Mouse (Mus musculus): ENCODE measurements at regions not wholly inside any gene's neighbourhood (a gene's known extent, or its start where the extent isn't known, plus 50 kb on each side); places are given as distances from the start of the nearest gene placed in this dataset.
A peak's percentile ranks its signal among the peaks of the same experiment; 100 is the strongest.

- DNase-seq: peak; percentile 42
Observed at GRCm38 (mm10) chr3:104586342-104587175, 51.9 kb upstream of the Slc16a1 start.

- DNase-seq: no peak
Observed at GRCm38 (mm10) chr3:104585303-104585702, 53.2 kb upstream of the Slc16a1 start.

DNA sequence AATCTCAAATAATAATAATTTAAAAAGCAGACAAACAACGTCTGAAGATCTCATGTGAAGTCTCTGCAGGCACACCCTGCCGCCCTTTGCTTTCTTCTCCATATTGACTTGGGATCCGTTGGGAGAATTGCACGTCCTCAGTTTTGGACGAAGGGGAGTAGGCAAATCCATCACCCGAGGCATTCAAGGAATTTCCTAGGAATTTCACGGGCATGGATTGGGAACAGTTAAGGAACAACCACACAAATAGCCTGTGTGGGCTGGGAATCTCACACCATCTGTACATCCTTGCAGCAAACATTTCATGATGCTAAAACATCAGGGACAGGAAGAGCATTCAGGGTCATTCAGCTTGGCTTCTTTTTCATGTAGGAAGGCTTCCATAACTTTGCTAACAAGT is 55.2 kb upstream of the Slc16a1 start:
- DNase-seq: no peak

- no peak for DNase-seq
Observed at GRCm38 (mm10) chr3:104582521-104582920, 55.9 kb upstream of the Slc16a1 start.

DNA sequence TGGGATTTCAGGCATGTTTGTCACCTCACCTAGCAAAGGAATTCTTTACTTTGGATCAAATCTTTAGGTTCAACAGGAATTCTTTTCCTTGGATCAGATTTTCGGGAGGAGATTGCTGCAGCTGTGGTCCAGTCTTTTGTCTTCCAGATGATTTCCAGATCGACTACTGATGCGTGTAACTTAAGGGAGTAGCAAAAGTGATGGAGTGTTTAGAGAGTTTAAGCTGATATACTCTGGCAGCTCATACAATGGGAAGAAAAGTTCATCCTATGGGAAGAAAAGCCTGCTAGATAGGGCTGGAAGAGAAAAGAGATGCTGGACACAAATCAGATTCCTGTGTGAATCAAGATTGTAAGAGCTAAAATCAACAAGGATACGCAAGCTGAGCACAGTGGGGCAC is 59.3 kb upstream of the Slc16a1 start:
- DNase-seq: no peak

GRCm38 (mm10) chr3:104578374-104578773 is 60.1 kb upstream of the Slc16a1 start:
- DNase-seq: no peak

- DNase-seq: no peak
Observed at GRCm38 (mm10) chr3:104577228-104577927, 61.1 kb upstream of the Slc16a1 start.

DNA sequence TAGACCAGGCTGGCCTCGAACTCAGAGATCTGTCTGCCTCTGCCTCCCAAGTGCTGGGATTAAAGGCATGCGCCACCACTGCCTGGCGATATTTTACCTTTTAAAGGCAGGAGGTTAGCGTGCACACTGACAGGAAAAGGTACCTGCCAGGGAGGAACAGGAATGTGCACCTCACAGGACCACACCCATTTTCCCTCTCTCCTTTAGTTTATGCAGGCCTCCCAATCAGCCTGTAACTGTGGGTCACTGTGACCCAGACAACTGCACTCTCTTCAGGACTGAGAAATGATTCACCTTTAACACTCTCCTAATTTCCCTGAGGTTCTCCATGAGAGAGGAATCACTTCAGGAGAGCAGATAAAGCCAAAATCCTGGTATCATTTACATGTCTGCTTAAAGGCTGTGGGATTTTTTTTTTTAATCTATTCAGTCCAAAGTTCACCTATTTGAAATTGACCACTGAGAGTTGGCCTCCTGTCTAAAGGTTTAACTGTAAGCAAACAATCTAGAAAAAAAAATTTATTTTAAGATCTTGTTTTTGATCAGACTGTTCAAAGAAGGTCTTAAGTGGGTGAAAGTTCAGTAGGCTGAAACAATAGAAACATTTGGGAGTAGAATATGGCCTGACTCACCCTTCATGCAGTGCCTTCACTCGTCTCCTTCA is 61.7 kb upstream of the Lrig2 start:
- DNase-seq: no peak

- DNase-seq: no peak
Observed at GRCm38 (mm10) chr3:104571935-104572631, 60.4 kb upstream of the Lrig2 start.

DNA sequence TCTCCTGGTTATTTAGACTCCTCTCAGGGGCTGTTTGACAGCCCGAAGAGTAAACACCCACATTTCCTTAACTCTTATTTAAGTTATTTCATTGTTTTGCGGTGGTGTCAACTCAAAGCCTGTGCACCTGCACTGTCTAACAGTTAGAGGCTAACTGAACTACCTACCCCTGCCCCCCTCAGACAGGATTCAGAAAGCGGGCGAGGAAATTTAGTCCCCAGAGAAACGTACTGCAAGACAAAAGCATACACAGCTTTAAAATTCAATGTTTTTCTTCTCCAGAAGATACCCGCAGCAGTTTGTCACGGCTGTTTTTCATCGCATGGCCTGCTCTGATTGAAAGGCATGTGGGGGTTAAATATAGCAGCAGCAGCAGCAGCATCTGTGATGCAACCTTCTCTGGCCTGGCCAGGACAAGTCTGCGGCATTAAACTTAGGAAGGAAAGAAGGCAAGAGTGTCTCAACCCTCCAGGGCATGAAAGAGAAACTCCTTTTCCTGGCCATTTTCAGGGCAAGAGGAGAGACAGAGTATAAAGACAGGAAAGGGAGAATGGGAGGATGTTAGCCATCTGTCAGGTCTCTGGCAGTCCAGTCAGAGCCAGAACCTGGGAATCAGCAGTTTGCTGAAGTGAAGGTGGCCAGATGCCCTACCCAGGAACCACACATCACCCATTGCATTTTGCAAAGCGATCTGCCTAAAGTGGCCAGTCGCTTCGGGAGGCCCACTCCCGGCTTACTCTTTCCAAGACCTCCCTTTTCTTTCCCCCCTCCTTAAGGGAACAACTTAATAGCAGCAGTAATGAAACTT is 53.9 kb upstream of the Lrig2 start:
- DNase-seq: peak; percentile 29

DNA sequence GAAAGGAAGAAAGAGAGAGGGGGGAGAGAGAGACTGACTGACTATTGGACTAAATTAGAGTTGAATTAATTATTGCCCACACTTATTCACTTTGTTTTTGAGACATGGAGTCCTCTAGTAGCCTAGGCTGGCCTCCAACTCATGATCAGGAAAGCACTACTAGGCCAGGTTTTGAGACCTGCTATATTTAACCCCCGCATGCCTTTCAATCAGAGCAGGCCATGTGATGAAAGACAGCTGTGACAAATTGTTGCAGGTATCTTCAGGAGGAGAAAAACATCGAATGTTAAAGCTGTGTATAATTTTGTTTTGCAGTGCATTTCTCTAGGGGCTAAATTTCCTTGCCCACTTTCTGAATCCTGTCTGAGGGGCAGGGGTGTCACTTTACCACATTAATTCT is 53.1 kb upstream of the Lrig2 start:
- DNase-seq: no peak

- DNase-seq: no peak
Observed at GRCm38 (mm10) chr3:104561567-104561966, 49.8 kb upstream of the Lrig2 start.

All from adrenal gland, postnatal 10 days (tissue).